Mouse (Mus musculus) CH12.LX (cell line): Measurements from ENCODE around the gene Taf11. TPM values are rescaled to one million over a fixed set of nuclear protein-coding genes. Genes with fewer than 3 reads are reported as not detected.

Experiments used
- DNase-seq: peaks from one replicate; pipeline ENCODE4 v3.0.0-alpha.2; 2013; ENCODE audit errors: extremely low read depth
- H3K27ac ChIP-seq: 2 replicates; pipeline ENCODE4 v1.5.1; 2012; ENCODE audit warnings: low read depth, mild to moderate bottlenecking, control low read depth, moderate library complexity; ENCODE audit not compliant: insufficient read depth
- H3K27me3 ChIP-seq: replicated peaks from 2 replicates; pipeline ENCODE3; 2012; ENCODE audit warnings: inconsistent platforms
- H3K36me3 ChIP-seq, 2 experiments: replicated peaks in 1 of 2; 2 replicates each; pipeline versions ENCODE3 to v1.6.1; 2012; ENCODE audit warnings: inconsistent platforms in 1 of 2, low read length in 1 of 2, mild to moderate bottlenecking in 1 of 2, mixed read lengths in 1 of 2, moderate library complexity in 1 of 2; ENCODE audit not compliant: control insufficient read depth in 1 of 2, insufficient read depth in 1 of 2
- H3K4me1 ChIP-seq, 2 experiments: 2 replicates each; pipeline ENCODE4 v1.6.1; 2012; ENCODE audit warnings: inconsistent platforms in 1 of 2, moderate library complexity in 1 of 2; ENCODE audit not compliant: insufficient read depth in 2 of 2, control insufficient read depth in 1 of 2
- H3K4me2 ChIP-seq: 2 replicates; pipeline ENCODE4 v1.6.1; 2012; ENCODE audit warnings: low read depth, mild to moderate bottlenecking, control low read depth; ENCODE audit not compliant: poor library complexity, insufficient read depth, severe bottlenecking
- H3K4me3 ChIP-seq, 3 experiments: fragments of 150-350 bp in 1 of 3; sonication (generic) in 1 of 3; replicated peaks in 1 of 3; 2 replicates each; pipeline versions ENCODE3 to v1.5.1; 2011 to 2012; ENCODE audit warnings: low read depth in 2 of 3, low read length in 2 of 3, mild to moderate bottlenecking in 2 of 3, moderate library complexity in 2 of 3, control low read depth in 1 of 3, improper control_type of control experiment in 1 of 3, inconsistent platforms in 1 of 3, mixed read lengths in 1 of 3; ENCODE audit not compliant: poor library complexity in 1 of 3
- H3K79me2 ChIP-seq: replicated peaks from 2 replicates; pipeline ENCODE4 v1.6.1; 2012; ENCODE audit warnings: mild to moderate bottlenecking, moderate library complexity; ENCODE audit not compliant: control insufficient read depth, poor library complexity, insufficient read depth, severe bottlenecking; ENCODE audit errors: extremely low read depth
- H3K9ac ChIP-seq: 2 replicates; pipeline ENCODE4 v1.6.1; 2012; ENCODE audit warnings: low read depth, mild to moderate bottlenecking, control low read depth, moderate library complexity; ENCODE audit not compliant: insufficient read depth
- H3K9me3 ChIP-seq: replicated peaks from 2 replicates; pipeline ENCODE3; 2012; ENCODE audit warnings: low read length, inconsistent platforms, mixed read lengths
- BHLHE40 ChIP-seq: IDR thresholded peaks from 2 replicates; pipeline ENCODE4 v1.6.1; 2011; ENCODE audit warnings: mild to moderate bottlenecking, low read depth, low read length, improper control_type of control experiment
- CHD2 ChIP-seq: IDR thresholded peaks from 2 replicates; pipeline ENCODE4 v1.6.1; 2011; ENCODE audit warnings: low read length, improper control_type of control experiment
- CTCF ChIP-seq, 2 experiments: IDR thresholded peaks in 1 of 2; conservative IDR thresholded peaks in 1 of 2; 2 replicates each; pipeline ENCODE4 v1.5.1; 2011 to 2012; ENCODE audit warnings: low read depth in 2 of 2, low read length in 2 of 2, improper control_type of control experiment in 1 of 2, inconsistent platforms in 1 of 2, mild to moderate bottlenecking in 1 of 2, moderate library complexity in 1 of 2
- E2F4 ChIP-seq: IDR thresholded peaks from 2 replicates; pipeline ENCODE4 v1.6.1; 2011; ENCODE audit warnings: low read depth, low read length, improper control_type of control experiment; ENCODE audit not compliant: insufficient replicate concordance
- ELF1 ChIP-seq: IDR thresholded peaks from 2 replicates; pipeline ENCODE4 v1.6.1; 2014; ENCODE audit warnings: low read depth, mild to moderate bottlenecking, inconsistent platforms, low read length, improper control_type of control experiment
- ETS1 ChIP-seq: conservative IDR thresholded peaks from 2 replicates; pipeline ENCODE4 v1.6.1; 2012; ENCODE audit warnings: low read depth, mild to moderate bottlenecking, inconsistent platforms, low read length, improper control_type of control experiment, moderate library complexity
- HCFC1 ChIP-seq: IDR thresholded peaks from 2 replicates; pipeline ENCODE4 v1.6.1; 2012; ENCODE audit warnings: low read depth, mild to moderate bottlenecking, inconsistent platforms, low read length, improper control_type of control experiment
- IRF4 ChIP-seq: IDR thresholded peaks from 2 replicates; pipeline ENCODE4 v1.6.1; 2014; ENCODE audit warnings: low read depth, mild to moderate bottlenecking, inconsistent platforms, low read length, improper control_type of control experiment
- JUND ChIP-seq: conservative IDR thresholded peaks from 2 replicates; pipeline ENCODE4 v1.6.1; 2011; ENCODE audit warnings: low read depth, low read length, improper control_type of control experiment
- KAT2A ChIP-seq: IDR thresholded peaks from 2 replicates; pipeline ENCODE4 v1.6.1; 2012; ENCODE audit warnings: low read length, improper control_type of control experiment, inconsistent platforms; ENCODE audit not compliant: insufficient replicate concordance
- MAFK ChIP-seq: IDR thresholded peaks from 2 replicates; pipeline ENCODE4 v1.6.1; 2011; ENCODE audit warnings: low read length, improper control_type of control experiment; ENCODE audit not compliant: insufficient replicate concordance
- MAZ ChIP-seq: IDR thresholded peaks from 2 replicates; pipeline ENCODE4 v1.6.1; 2012; ENCODE audit warnings: low read depth, mild to moderate bottlenecking, inconsistent platforms, low read length, improper control_type of control experiment, moderate library complexity
- MEF2A ChIP-seq: IDR thresholded peaks from 2 replicates; pipeline ENCODE4 v1.6.1; 2014; ENCODE audit warnings: low read depth, mild to moderate bottlenecking, inconsistent platforms, low read length, improper control_type of control experiment, borderline replicate concordance
- MXI1 ChIP-seq: IDR thresholded peaks from 2 replicates; pipeline ENCODE4 v1.6.1; 2011; ENCODE audit warnings: mild to moderate bottlenecking, low read depth, low read length, improper control_type of control experiment
- MYC ChIP-seq: IDR thresholded peaks from 2 replicates; pipeline ENCODE4 v1.6.1; 2011; ENCODE audit warnings: low read depth, mild to moderate bottlenecking, improper control_type of control experiment, low read length
- NELFE ChIP-seq: IDR thresholded peaks from 2 replicates; pipeline ENCODE4 v1.6.1; 2011; ENCODE audit warnings: low read depth, low read length, improper control_type of control experiment
- NRF1 ChIP-seq: IDR thresholded peaks from 2 replicates; pipeline ENCODE4 v1.6.1; 2014; ENCODE audit warnings: low read depth, mild to moderate bottlenecking, inconsistent platforms, low read length, improper control_type of control experiment, moderate library complexity
- POLR2A ChIP-seq: IDR thresholded peaks from 2 replicates; pipeline ENCODE4 v1.6.1; 2011; ENCODE audit warnings: low read depth, mild to moderate bottlenecking, improper control_type of control experiment, low read length
- POLR2AphosphoS2 ChIP-seq: IDR thresholded peaks from 2 replicates; pipeline ENCODE4 v1.6.1; 2011; ENCODE audit warnings: low read depth, low read length, improper control_type of control experiment
- RAD21 ChIP-seq: IDR thresholded peaks from 2 replicates; pipeline ENCODE4 v1.6.1; 2011; ENCODE audit warnings: low read depth, mild to moderate bottlenecking, low read length, improper control_type of control experiment, moderate library complexity
- SIN3A ChIP-seq: IDR thresholded peaks from 2 replicates; pipeline ENCODE4 v1.6.1; 2012; ENCODE audit warnings: low read length, improper control_type of control experiment, inconsistent platforms
- SMC3 ChIP-seq: IDR thresholded peaks from 2 replicates; pipeline ENCODE4 v1.6.1; 2011; ENCODE audit warnings: low read depth, low read length, improper control_type of control experiment
- TBP ChIP-seq: conservative IDR thresholded peaks from 2 replicates; pipeline ENCODE4 v1.6.1; 2011; ENCODE audit warnings: low read depth, low read length, improper control_type of control experiment
- UBTF ChIP-seq: IDR thresholded peaks from 2 replicates; pipeline ENCODE4 v1.6.1; 2012; ENCODE audit warnings: low read depth, mild to moderate bottlenecking, inconsistent platforms, low read length, improper control_type of control experiment, moderate library complexity
- USF2 ChIP-seq: conservative IDR thresholded peaks from 2 replicates; pipeline ENCODE4 v1.6.1; 2011; ENCODE audit warnings: low read depth, low read length, improper control_type of control experiment
- ZKSCAN1 ChIP-seq: IDR thresholded peaks from 2 replicates; pipeline ENCODE4 v1.6.1; 2012; ENCODE audit warnings: low read depth, inconsistent platforms, low read length, improper control_type of control experiment, borderline replicate concordance
- dilution Hi-C: fragments of 300-500 bp; cut with MboI; formaldehyde crosslinking; loops from 2 replicates; pipeline ENCODE4 v1.14.3; 2020; ENCODE audit warnings: low sequenced_read_pairs; ENCODE audit not compliant: extremely low pct_unique_long_range_greater_than_20kb, extremely low pct_ligation_motif_present
- in situ Hi-C: fragments of 300-500 bp; cut with MboI; formaldehyde crosslinking; loops from 3 replicates; pipeline ENCODE4 v1.14.3; 2019; ENCODE audit warnings: low sequenced_read_pairs, low pct_ligation_motif_present, low pct_unique_long_range_greater_than_20kb, mixed read lengths
- polyA plus RNA-seq: library from polyadenylated mRNA; unstranded; fragments of >175 nt; gene quantifications from 2 replicates; pipeline ENCODE4 v1.2.1, GENCODE M21; 2012; ENCODE audit warnings: low read depth; ENCODE audit not compliant: insufficient read length
- total RNA-seq, 2 experiments: library from RNA; depleted of rRNA; stranded (reverse); fragments of 300-350 nt in 1 of 2; fragments of >200 nt in 1 of 2; gene quantifications; 2 replicates each; pipeline ENCODE4 v1.2.3; 2012 to 2014

Taf11 gene
- total and polyA plus RNA-seq, 3 experiments: 36.9 to 70.9 (median 41.1) TPM

DNA sequence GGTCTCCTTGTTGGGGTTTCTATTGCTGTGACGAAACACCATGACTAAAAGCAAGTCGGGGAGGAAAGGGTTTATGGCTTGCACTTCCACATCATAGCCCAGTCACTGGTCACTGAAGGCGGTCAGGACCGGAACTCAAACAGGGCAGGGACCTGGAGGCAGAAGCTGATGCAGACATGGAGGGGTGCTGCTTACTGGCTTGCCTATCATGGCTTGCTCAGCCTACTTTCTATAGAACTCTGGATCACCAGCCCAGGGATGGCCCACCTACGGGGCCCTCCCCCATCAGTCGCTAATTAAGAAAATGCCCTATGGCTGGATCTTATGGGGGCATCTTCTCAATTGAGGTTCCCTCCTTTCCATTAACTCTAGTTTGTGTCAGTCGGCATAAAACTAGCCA lies 1.7 kb upstream of the Taf11 start:
- H3K27ac ChIP-seq: no peak overlapping the region
- H3K79me2 ChIP-seq: no peaks in the 10 kb centered on the region; the same call in none of the 2 replicates
- DNase-seq: no peak
- no peaks in the 10 kb centered on the region for H3K27me3 ChIP-seq
- TF ChIP-seq RAD21 (no peak), KAT2A (no peak), E2F4 (no peak), MAFK (no peak), MXI1 (no peak), SIN3A (no peak), MEF2A (no peak), JUND (no peak)
- dilution Hi-C loops (no loop called here), in situ Hi-C loops (no loop called here)
- H3K9ac ChIP-seq: no peak overlapping the region
- H3K4me3 ChIP-seq: no peak overlapping the region
- H3K4me1 ChIP-seq: peaks cover 3 to 17% of the 10 kb centered on the region in 2 experiments; a peak in 3 of 4 replicates
- no peaks in the 10 kb centered on the region for H3K9me3 ChIP-seq
- H3K4me2 ChIP-seq: no peak overlapping the region
- H3K36me3 ChIP-seq: peaks cover 0 to 18% of the 10 kb centered on the region in 2 experiments

DNA sequence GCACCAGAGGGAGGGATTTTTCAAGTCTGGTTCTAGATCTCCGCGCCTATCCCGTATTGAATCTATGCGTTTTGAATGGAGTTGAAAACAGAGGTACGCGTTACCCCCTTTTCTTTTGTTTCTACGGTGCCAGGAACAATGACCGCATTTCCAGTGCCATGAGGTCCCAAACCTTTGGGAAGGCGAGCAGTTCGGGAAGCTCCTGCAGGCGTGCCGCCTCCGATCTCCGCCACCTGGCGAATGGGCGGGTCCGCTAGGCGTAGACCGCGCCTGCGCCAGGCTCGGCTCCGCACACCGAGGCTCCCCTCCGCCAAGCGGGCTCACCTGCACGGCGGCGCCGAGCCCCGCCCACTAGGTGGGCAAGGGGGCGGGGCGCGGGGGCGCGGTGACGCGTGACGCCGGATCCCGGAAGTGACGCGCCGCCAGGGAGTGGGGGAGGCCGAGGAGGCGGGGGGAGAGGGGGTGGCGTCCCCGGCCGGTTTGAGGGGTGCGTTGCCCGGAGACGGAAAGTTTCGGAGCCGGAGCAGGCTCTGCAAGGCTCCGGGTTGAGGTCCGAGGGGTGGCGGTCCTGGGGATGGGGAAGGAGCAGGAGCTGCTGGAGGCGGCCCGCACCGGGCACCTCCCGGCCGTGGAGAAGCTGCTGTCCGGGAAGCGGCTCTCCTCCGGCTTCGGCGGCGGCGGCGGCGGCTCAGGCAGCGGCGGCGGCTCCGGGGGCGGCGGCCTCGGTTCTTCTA lies 589 bp downstream of the Taf11 start, which contains the start of gene Anks1:
Gene Anks1 (plus strand): TSS at position 419 of the 734 bp plus-strand sequence.
- Histone ChIP-seq H3K27ac (peak within 1 kb of the TSS; percentile 42), H3K79me2 (no peaks in the 10 kb centered on the region; the same call in none of the 2 replicates), H3K9me3 (no peaks in the 10 kb centered on the region), H3K4me2 (peak within 1 kb of the TSS; percentile 77), H3K36me3 (peaks cover 5 to 26% of the 10 kb centered on the region in 2 experiments), H3K4me3 (peak within 1 kb of the TSS; percentile 74 to 98 (median 84)), H3K9ac (peak within 1 kb of the TSS; percentile 79), H3K4me1 (peaks cover 3 to 22% of the 10 kb centered on the region in 2 experiments; a peak in 3 of 4 replicates), H3K27me3 (no peaks in the 10 kb centered on the region)
- in situ Hi-C loops (no loop called here), dilution Hi-C loops (no loop called here)
- peak; percentile 46; the same call in 1 of the 2 replicates for TF ChIP-seq CHD2
- no peak for TF ChIP-seq USF2
- TF ChIP-seq NRF1: peak; percentile 80
- TF ChIP-seq CTCF (conservative IDR thresholded peaks at IDR 0.05 in 1 of 2, IDR thresholded peaks at IDR 0.05 in 1 of 2; ENCODE audit: low read depth in 2 of 2, low read length in 2 of 2): no peak; a peak in 1 of 4 replicates
- no peak for TF ChIP-seq ETS1
- TF ChIP-seq SMC3: no peak
- peak; percentile 75 for TF ChIP-seq SIN3A
- no peak for TF ChIP-seq MYC
- peak; percentile 82 for TF ChIP-seq ELF1
- no peak for TF ChIP-seq IRF4
- peak; percentile 37; the same call in 1 of the 2 replicates for TF ChIP-seq NELFE
- TF ChIP-seq MXI1: 0 out of 2 replicates have a peak, but pooled peaks have one; percentile 44
- TF ChIP-seq TBP: no peak
- peak; percentile 57 for TF ChIP-seq POLR2A
- TF ChIP-seq ZKSCAN1: no peak
- TF ChIP-seq HCFC1: peak; percentile 63
- TF ChIP-seq MAZ: peak; percentile 95
- 0 out of 2 replicates have a peak, but pooled peaks have one; percentile 16 for TF ChIP-seq BHLHE40
- TF ChIP-seq UBTF: no peak; the same call in 1 of the 2 replicates
- TF ChIP-seq POLR2AphosphoS2: no peak
- peak; percentile 59 for DNase-seq
